Mouse (Mus musculus) cortical plate, adult 2 months (tissue): ENCODE results near the gene Ppa2. TPM values are rescaled to one million over a fixed set of nuclear protein-coding genes. Genes with fewer than 3 reads are reported as not detected.

Source experiments
- H3K27ac ChIP-seq: fragments of 200-500 bp; 2 replicates; pipeline ENCODE4 v1.5.1; 2012; ENCODE audit warnings: low read length, control low read depth, inconsistent platforms; ENCODE audit not compliant: insufficient read depth
- H3K4me1 ChIP-seq: fragments of 200-500 bp; 2 replicates; pipeline ENCODE4 v1.6.1; 2011; ENCODE audit warnings: low read length; ENCODE audit not compliant: control insufficient read depth, insufficient read depth
- H3K4me3 ChIP-seq: fragments of 200-500 bp; 2 replicates; pipeline ENCODE4 v1.5.1; 2011; ENCODE audit warnings: mild to moderate bottlenecking, low read length, control low read depth; ENCODE audit not compliant: insufficient read depth
- CTCF ChIP-seq: fragments of 200-500 bp; IDR thresholded peaks from 2 replicates; pipeline ENCODE4 v1.5.1; 2011; ENCODE audit warnings: mild to moderate bottlenecking, control low read depth, low read length; ENCODE audit not compliant: insufficient read depth; ENCODE audit errors: extremely low read depth
- POLR2A ChIP-seq: fragments of 200-500 bp; IDR thresholded peaks from 2 replicates; pipeline ENCODE4 v1.6.1; 2011; ENCODE audit warnings: mild to moderate bottlenecking, low read length, control low read depth; ENCODE audit not compliant: insufficient read depth; ENCODE audit errors: extremely low read depth
- polyA plus RNA-seq: library from polyadenylated mRNA; depleted of rRNA; stranded (reverse); fragments of >200 nt; gene quantifications from 2 replicates; pipeline ENCODE4 v1.2.3, GENCODE M21; 2012; rRNA removed

Ppa2 gene
- 69.4 and 71.1 TPM in 2 replicates for polyA plus RNA-seq

DNA sequence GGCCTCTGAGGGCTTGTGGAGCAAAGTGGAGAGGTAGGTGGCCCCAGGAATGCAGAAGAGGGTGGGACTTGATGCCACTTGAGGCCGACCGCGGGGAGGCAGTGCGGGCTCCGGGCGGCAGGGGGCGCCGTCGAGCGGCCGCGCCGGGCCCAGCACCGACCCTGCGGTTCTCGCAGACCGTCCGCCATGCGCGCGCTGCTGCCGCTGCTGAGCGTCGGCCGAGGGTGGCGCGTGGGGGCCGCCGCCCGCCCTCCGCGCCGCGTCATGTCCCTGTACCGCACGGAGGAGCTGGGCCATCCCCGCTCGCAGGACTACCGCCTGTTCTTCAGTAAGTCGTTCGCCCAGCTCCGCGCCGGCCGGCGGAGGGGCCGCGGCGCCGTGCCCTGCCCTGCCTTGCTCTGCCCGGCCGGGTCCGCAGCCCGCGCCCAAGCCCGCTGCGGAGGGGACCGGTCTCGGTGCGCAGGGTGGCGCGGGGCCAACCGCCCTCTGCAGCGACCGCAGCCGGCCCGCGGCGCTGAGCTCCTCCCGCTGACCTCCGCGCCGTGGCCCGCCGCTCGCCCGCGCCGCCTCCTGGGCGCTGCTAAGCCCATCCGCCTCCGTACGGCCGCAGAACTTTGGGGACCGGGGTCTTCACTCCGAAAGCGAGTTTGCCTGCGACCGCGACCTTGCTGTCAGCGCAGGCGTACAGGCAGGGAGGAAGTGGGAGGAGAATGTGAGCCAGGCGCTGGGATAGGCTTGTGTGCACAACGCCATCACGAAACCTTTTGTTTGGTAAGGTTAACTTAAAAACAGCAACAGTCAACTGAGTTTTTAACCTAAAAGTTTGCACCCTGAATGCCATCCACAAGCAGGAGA lies at the start of gene Ppa2:
Ppa2 (plus strand) TSS at position 157 of the 855 bp plus-strand sequence.
- Histone ChIP-seq H3K27ac (peak within 1 kb of the TSS; percentile 99), H3K4me1 (no peaks in the 10 kb centered on the region), H3K4me3 (peak within 1 kb of the TSS; percentile 42)
- peak; percentile 81 for TF ChIP-seq POLR2A
- TF ChIP-seq CTCF, result peak; percentile 39

DNA sequence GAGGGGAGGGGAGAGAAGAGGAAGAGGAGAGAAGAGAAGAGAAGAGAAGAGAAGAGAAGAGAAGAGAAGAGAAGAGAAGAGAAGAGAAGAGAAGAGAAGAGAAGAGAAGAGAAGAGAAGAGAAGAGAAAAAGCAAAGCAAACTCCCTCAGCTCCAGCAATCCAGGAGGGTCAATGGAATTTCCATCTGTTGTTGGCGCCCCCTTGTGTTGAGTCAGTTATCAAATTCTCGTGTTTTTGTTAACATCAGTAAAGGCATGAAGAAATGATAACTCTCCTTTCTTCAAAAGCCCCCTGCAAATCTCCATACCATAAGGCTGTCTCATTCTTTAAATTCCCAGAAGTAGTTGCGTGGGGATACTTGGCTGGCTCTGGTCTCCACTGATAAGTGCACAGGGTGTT lies 38.0 kb upstream of the Ppa2 start:
- no peak for TF ChIP-seq POLR2A
- peak; percentile 60 for TF ChIP-seq CTCF
- Histone ChIP-seq H3K4me3 (no peak overlapping the region), H3K27ac (no peak overlapping the region)

DNA sequence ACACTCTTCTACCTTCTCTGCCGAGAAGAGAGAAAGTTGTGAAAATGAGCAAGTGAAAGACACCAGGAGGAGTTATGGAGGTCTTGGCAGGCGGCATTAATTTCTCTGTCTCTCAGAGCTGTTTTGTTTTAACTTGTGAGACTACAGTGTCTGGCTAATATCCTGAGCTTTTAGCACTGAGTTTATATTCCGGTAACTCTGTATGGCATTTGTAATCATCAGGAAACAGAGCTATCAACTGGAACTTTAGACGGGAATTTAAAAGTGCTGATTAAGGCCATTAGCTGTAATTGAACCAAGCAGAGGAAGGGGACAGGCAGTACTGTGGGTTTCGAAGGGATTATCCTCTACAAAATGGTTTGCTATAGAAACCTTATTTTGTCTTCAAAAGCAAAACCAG lies 25.3 kb upstream of the Ppa2 start:
- TF ChIP-seq POLR2A, result no peak
- TF ChIP-seq CTCF, result no peak
- H3K4me3 ChIP-seq, result no peak overlapping the region
- H3K27ac ChIP-seq, result no peak overlapping the region
- H3K4me1 ChIP-seq, result no peaks in the 10 kb centered on the region

More for the DNA sequence above, 38.0 kb upstream of the Ppa2 start:
- no peaks in the 10 kb centered on the region for H3K4me1 ChIP-seq

DNA sequence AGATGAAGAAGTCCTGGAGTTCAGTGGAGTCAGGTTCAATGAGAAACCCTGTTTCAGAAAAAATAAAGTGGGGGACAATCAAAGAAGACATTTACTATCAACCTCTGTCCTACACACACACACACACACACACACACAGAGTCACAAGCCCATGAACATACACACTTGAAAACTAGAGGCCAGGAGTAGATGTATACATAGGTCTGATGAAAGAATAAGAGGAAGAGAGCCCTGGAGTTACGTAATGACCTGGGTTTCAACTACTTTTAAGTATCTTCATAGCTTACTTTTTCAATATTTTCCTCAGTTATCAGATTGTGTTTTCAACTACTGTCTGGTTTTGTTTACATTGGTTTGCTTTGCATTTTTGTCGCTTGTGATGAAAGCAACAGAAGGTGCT lies 21.1 kb upstream of the Ppa2 start:
- no peaks in the 10 kb centered on the region for H3K4me1 ChIP-seq
- TF ChIP-seq CTCF, result no peak
- TF ChIP-seq POLR2A, result no peak
- no peak overlapping the region for H3K4me3 ChIP-seq
- H3K27ac ChIP-seq, result no peak overlapping the region

DNA sequence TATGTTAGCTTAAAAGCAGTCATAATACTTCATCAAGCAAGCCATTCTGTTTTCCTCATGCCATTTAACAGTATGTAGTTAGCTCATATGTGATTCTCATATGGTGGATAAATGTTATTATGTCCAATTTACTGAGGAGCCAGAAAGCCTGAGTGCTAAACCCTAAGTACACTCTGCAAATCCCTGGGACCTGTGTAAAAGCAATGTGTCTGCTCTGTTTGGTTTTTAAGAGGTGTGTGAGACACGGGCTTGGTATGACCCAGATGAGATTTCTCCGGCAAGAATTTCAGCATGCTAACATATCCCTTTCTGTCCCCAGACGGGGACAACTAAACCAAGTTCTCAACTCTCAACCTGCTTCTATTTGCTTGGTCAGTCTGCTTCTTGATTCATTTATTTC lies 5.6 kb upstream of the Ppa2 start:
- no peaks in the 10 kb centered on the region for H3K4me1 ChIP-seq
- H3K4me3 ChIP-seq, result no peak overlapping the region
- no peak overlapping the region for H3K27ac ChIP-seq
- no peak for TF ChIP-seq POLR2A
- TF ChIP-seq CTCF, result no peak

DNA sequence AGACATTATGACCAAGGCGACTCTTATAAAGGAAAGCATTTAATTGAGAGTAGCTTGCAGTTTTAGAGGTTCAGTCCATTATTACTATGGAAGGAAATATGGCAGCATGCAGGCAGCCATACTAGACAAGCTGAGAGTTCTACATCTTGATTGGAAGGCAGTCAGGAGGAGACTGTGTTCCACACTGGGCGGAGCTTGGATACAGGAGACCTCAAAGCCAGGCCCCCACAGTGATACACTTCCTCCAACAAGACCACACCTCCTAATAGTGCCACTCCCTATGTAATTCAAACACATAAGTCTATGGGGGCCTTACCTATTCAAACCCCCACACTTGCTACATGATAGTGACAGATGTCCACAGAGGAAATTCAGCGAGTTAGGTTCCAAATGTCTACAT lies 1.5 kb upstream of the Ppa2 start:
- Histone ChIP-seq H3K27ac (no peak overlapping the region), H3K4me3 (no peak overlapping the region), H3K4me1 (no peaks in the 10 kb centered on the region)
- TF ChIP-seq POLR2A, result no peak
- TF ChIP-seq CTCF, result no peak

DNA sequence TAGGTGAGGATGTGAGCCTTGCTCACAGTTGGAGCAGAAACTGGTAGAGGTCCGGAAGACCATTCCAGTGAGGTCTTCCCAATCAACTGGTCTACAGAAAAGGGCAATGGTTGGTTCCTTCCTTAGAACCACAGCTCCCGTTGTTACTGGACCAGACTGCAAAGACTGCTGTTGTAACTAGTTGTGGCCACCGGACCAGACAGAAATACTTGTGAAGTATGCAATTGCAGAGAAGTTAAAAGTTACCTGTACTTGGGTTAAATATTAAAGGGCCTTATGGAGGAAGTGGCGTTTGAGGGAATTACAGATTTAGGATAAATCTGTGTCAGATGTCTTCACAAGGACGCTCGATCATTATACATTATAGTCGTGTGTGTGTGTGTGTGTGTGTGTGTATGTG lies 551 bp upstream of the Ppa2 start:
- no peak for TF ChIP-seq POLR2A
- no peak for TF ChIP-seq CTCF
- H3K4me1 ChIP-seq, result no peaks in the 10 kb centered on the region
- peak overlapping the region; percentile 42; the same call in 1 of the 2 replicates for H3K4me3 ChIP-seq
- no peak overlapping the region for H3K27ac ChIP-seq

DNA sequence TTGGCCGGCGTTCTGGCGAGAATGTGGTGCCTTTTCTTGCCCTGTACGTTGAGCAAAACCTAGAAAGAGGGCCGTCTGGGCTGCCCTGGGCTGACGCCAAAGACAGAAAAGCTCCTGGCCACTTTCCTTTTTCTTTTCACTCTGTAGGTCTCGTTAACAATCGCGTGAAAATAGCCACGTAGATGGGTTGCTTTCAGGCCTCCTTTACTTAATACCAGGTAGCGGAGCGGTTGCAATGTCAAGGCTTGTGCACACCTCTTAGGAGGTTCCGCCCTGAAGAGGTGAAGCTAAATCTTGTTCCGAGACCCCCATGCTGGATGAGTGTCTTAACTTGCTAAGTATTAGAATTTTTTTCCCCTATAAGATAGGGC lies 884 bp downstream of the Ppa2 start:
- Histone ChIP-seq H3K4me1 (no peaks in the 10 kb centered on the region), H3K27ac (no peak overlapping the region), H3K4me3 (peak overlapping the region; percentile 42)
- TF ChIP-seq POLR2A, result no peak
- no peak for TF ChIP-seq CTCF

DNA sequence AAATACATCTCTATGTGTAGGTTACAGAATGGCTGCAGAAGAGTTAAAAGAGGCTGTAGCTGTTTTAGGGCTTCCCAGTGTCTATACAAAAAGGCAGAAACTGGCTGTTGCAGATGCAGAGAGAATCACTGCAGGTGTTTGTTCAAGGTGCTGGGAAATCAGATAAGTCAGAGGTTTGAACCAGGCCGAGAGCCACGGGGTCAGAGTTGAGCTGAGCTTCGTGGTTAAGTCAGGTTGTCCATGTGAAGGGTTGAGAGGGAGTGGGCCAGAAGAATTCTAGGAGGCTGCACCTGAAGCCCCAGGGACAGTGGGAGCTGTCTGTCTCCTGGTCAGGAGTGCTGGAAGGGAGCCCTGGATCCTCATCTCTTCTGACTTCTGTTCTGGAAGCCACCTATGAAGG lies 2.4 kb downstream of the Ppa2 start:
- no peak overlapping the region for H3K4me3 ChIP-seq
- TF ChIP-seq CTCF, result no peak
- TF ChIP-seq POLR2A, result no peak

DNA sequence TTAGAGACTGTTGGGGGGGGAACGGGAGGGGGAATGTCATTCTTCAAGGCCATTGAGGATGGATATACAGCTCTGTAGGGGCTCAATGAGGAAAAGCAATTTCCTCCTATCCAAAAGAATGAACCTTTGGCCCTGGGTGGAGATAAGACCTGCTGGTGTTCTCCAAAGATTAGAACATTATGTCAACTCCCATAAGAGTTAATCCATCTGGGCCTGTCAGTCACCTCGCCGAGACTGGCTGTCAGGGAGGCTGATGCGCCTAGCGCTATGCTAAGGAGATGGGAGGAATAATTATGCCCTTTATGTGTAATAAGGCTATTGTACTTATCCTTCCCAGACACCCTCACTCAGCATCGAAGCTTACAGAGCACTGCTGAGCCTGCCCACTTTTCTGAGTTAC lies 2.9 kb downstream of the Ppa2 start:
- TF ChIP-seq CTCF, result no peak
- TF ChIP-seq POLR2A, result no peak
- no peak overlapping the region for H3K27ac ChIP-seq
- no peak overlapping the region for H3K4me3 ChIP-seq
- no peaks in the 10 kb centered on the region for H3K4me1 ChIP-seq

More for the DNA sequence above, 2.4 kb downstream of the Ppa2 start:
- no peaks in the 10 kb centered on the region for H3K4me1 ChIP-seq
- H3K27ac ChIP-seq, result no peak overlapping the region
